Mouse (Mus musculus) gastrocnemius, adult 8-10 months (tissue): Measurements from ENCODE around the gene Pcbp4. TPM values are rescaled to one million over a fixed set of nuclear protein-coding genes. Genes with fewer than 3 reads are reported as not detected.

Experiments
- DNase-seq, 2 experiments: peaks; one replicate each; pipeline ENCODE4 v3.0.0; 2022; ENCODE audit warnings: low spot score in 2 of 2
- total RNA-seq, 4 experiments: library from RNA; stranded (reverse); gene quantifications; 2 replicates each; pipeline ENCODE4 v1.2.4; 2022

The Pcbp4 gene
- total RNA-seq, 4 experiments from 2014 or later: 49.9 to 70.6 (median 61.3) TPM

DNA sequence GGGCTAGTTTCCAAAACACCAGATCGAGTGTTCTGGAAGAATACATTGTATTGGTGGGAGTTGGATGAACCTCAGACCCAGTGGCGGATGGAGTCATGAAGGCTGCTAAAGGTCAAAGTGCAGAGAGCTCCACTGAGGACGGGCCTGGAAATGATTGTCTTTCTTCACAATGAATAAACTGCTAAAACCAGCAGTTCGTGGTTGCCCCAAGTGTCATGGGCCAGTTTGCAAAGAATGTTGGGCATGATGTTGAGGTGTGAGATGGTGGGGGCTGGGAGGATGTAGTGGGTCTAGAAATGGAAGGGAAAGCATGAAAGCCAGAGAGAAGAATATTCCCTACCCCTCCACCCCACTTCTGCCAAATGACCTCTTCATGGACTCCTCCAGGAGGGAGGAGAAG is 8.3 kb upstream of the Pcbp4 start:
- no peak for DNase-seq

DNA sequence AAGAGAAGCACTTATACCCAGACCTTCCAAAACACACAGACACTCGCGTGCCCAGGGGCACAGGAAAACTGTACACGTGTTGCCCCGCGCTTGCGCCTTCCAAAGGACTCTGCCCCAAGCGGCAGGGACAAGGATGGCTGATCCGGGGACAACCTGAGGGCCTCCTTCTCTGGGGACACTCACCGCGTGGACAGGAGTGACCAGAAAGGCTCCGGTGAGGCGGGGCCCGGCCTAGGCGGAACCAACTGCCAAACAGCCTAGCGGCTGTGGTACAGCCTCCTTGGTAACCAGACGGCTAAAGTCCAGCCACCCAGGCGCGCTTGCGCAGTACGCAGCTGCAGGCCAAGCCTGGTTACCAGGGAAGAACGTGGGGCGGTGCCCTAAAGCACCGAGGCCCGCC is 5.7 kb upstream of the Pcbp4 start, which contains the start of the genes Abhd14b and Abhd14a:
Gene Abhd14b, plus strand, starts transcription at position 112 of the 400 bp plus-strand sequence.
Gene Abhd14a, minus strand, starts transcription at position 331 of the 400 bp plus-strand sequence.
- peak; percentile 92 to 97 for DNase-seq

DNA sequence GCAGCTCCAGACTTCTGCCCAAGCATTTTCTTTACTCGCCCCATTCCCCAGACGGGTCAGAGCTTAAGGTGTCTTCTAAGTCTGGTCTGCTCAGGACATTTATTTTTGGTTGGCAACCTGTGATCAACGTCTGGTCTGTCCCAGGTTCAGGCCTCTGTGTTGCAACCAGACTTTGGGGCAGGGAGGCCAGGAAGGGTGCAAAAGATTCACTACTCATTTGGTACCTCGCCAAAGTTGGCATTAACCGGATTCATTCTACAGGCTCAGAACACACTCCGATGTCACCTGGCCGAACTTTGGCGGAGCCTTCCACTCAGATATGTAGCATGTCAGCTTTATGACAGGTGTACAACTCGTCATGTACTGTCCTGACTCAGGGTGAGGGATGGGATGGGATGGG is 5.1 kb upstream of the Pcbp4 start:
- no peak for DNase-seq

DNA sequence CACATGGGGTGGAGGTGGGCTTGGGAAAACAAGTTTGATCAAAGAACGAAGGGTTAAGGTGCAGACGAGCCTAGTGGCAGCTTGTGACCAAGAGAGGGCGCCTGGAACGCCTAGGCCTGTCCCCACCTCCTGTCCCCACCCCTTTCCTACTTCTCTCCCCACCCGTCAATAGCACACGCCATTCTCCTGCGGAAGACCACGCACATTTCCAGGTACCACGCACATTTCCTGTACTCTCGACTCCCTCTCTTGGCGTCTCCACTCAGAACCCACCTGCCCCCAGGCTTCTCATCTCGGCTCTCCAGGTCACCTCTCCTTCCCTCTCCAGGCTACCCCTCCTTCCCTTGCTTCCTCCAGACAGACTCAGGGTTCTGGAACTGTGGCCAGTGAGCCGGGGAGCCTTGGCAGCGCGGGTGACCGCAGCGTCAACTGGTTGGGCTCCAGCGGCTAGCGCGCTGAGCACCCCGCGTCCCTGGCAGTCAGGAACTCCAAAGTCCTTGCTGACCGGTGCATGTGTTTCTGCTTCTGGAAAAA is 4.5 kb upstream of the Pcbp4 start:
- peak; percentile 85 for DNase-seq

DNA sequence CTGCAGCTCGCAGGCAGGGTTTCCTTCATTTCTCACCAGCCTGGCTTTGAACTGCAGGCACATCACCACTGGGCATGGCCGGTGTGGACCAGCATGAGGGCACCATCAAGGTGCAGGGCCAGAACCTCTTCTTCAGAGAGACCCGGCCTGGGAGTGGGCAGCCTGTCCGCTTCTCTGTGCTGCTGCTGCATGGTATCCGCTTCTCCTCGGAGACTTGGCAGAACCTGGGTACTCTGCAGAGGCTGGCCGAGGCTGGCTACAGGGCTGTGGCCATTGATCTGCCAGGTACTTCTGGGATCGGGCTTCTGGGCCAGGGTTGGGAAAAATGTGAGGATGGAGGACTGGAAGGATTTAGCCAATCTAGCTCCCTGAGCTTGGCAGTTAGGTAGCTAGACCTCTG is 3.1 kb upstream of the Pcbp4 start:
- DNase-seq: no peak

DNA sequence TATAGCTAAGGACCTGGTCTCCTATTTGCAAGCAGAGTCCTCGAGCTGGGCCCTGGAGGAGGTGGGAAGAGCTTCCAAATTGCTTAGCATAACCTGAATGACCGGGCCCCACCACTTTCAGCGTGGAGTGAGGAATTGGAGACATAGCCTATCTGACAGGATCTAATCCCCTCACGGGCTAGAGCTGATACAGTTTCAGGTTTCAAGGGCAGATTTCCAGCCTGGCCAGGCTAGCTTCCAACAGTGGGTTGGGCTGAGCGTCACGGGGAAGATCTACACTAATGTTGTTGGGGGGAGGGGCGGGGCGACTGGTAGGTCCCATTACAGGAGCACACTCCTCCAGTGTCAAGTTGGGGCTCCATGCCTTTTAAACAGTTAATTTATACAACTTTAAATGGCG is 2.4 kb upstream of the Pcbp4 start:
- DNase-seq: peak in 1 of 2 experiments; percentile 66

DNA sequence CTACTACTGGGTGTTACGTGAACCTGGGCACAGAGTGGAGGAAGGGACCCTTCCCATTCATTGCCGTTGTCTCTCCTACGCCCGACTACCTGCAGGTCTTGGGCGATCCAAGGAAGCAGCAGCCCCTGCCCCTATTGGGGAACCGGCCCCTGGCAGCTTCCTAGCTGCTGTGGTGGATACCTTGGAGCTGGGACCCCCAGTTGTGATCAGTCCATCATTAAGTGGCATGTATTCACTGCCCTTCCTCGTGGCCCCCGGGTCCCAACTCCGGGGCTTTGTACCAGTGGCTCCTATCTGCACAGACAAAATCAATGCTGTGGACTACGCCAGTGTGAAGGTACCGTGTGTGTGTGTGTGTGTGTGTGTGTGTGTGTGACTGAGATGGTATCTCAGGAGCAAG is 1.8 kb upstream of the Pcbp4 start:
- DNase-seq: no peak

DNA sequence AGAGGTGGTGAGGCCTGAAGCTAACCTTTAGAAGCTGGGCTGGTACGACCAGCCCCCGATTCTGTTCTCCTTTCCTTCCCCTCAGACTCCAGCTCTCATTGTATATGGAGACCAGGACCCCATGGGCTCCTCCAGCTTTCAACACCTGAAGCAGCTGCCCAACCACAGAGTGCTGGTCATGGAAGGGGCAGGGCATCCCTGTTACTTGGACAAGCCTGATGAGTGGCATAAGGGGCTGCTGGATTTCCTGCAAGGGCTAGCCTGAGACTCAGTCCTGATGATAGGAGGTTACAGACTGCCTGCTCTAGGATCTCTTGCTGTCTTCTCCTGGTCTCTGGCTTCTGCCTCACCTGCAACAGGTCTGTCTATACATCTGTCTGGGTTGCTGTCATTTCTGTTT is 1.2 kb upstream of the Pcbp4 start:
- DNase-seq: no peak

DNA sequence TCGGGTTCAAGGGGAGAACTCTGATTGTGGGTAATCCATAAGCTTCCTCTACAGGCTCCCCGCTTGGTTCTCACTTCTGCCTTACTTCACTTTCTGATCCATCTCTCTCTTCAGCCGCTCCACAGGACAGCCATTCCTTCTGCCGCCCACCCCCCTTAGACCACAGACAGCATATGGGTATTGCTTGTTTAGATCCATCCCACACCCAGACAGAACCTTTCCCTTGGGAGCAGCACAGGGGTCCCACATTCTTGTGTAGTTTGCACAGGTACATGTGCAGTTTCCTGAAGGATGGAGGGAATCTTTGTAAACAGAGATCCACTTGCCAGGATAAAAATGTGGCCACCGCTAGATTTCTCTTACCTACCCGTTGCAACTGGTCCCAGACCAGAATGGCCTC is 740 bp upstream of the Pcbp4 start:
- DNase-seq: no peak

DNA sequence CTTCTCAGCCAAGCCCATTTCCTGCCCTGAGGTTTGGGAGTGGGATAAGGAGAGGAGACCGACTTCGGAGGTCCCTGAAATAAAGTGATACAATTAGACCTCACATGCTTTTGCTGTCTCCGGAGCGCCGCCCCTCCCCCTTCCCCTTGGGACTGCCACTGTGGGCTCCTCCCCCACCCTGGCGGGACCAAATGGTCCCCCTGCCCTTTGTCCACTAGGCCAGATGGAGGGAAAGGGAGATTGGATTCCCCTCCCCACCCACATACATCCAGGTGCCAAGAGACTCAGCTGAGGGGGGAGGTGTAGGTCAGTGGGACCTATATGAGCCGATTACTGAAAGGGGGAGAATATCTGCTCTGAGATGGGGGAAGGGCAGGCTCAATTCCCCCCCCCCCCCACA is 270 bp upstream of the Pcbp4 start:
- DNase-seq: no peak

DNA sequence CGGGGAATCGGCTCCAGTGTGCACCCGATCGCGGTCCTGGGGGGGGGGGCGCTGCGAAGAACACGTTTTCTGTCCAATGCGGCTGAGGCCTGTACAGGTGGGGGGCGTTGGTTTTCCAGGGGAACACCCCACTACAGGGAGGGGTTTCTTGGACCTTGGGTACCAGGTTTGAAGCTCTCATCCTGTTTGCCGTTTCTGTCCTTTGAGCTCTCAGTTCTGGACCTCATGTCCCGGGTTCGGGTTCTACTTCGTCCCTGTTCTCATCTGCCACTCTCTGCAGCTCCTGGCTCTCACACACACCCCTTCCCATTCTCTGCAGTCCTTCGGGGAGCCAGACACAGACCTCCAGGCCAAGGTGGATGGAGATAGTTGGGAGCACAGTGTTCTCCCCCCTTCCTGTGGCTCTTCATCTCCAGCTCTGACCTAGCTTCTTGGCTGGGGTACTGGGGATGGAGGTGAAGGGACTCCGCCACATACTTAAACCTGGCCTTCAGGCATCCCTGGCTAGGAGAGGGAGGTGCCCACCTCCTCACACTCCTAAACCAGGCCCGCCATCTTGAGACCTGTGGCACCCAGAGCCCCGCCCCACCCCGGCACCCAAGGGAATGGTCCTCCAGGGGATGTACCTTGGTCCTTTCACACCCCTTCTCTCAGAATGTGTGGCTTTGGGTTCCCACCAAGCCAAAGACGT is 1.1 kb downstream of the Pcbp4 start:
- no peak for DNase-seq

DNA sequence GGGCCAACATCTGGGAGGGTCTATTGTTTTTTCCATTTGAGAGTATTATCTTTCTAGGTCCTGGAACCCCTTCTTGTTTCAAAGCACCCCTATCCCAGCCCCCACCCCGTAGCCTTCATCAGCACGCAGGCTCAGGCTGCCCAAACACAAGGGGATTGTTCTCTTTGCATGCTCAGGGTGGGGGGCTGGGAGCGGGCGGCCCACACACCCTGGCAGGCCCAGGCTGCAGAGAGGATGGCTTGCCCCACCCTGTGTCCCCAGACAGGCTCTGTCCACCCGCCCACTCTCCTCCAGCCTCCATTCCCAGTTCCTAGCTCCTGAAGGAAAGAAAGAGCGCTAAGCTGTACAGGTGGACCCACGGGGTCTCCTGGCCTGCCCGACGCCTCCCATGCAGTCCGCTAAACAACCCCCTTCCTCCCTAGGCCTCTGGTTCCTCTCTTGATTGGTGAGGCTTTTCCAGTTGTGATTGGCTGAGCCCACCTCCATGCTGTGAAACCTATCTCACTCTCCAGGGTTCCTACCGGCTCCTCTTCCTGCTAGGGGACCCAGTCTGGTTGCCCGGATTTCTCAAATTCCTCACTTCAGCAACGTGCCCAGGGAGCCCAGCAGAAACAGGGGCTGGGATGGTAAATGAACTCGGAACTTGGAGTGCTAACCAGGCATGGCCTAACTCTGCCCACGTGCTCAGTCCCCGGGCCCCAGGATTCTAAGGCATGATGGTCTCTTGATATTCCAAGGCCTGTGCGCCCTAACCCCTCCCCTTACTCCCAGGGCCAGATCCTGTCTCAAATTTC is 2.0 kb downstream of the Pcbp4 start:
- DNase-seq: no peak

DNA sequence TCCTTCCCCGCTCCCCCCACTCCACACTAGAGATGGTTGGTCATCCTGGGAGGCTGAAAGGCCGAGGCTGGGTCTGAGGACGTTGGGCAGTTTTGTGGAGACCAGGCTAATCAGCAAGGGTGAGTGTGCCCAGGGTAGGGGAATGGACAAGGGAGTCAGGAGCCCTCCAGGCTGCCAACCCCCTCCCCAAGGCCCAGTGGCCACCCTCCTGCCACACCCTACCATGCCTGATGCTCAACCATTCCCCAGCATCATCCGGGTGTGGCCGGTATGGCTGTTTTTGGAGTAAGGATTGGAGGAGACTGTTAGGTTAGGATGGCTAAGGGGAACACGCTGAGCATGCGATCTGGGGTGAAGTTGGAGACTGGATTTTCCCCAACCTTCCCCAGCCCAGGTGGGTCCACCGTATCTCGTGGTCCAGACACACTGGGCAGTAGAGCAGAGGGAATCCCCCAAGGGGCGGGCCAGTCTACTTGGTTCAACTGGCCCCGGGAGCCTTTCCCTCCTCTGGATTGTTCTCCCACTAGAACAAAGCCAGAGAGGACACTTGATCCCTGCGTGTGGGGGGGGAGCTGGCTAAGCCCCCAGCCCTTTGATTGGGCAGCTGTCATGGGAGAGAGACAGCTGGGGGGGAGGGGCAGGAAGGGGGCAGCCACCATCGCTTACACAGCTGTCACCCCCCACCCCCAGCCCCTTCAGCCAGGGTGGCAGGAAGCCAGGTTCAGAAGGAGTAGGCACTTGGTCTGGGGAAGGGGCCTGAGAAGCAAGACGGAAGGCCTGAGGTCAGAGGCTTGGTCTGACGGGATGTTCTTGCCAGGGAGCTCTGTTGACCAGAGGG is 3.5 kb downstream of the Pcbp4 start:
- DNase-seq: no peak

DNA sequence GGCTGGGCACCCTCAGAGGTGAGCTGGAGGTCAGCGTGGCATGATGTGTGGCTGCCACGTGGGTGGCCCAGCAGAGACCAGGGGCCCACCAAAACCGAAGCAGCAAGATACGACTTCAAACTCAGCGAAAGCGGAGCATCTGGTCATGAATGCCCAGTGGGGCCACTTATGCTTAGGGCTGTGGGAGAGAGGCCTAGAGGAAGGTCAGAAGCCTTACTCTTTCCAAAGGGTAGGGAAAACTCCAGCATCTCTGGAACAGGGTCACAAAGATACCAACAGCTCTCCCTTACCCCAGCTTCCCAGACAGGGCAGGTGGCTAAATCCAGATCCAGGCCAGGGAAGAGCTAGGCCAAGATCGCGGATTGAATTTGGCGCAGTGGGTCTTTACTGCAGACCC is 4.1 kb downstream of the Pcbp4 start:
- no peak for DNase-seq

DNA sequence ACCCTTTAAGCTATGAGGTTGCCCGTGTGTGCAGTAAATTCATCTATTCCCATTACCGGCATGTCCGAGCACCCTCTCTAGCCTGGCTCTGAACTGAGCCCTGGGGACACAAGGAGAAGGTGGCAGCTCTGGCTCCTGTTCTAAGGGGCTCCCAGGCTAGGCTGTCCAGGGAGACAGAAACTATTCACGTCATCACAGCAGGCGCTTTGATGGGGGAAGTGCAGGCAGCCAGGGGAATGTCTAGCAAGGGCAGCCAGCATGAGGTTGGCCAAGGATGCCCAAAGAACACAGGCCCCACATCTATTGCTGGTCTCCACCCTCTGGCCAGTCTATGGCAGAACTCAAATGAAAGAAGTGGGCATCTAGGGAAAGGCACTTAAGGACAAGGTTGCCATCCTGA is 4.8 kb downstream of the Pcbp4 start:
- no peak for DNase-seq

DNA sequence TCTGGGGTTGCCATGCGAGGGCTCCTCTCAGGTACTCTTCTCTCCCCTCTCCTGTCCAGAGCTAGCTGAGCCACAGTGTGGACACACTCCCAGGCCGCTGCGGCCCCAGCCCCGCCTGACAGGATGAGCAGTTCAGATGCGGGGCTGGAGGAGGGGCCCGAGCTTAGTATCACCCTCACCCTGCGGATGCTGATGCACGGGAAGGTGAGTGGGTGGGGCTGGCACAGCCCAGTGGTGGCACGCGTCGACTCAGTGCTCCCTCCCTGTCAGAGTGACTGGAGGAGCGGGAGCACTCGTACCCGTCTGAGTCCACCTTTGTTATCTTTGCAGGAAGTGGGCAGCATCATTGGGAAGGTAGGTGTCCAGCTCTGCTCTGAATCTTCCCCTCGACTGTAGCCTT is 6.9 kb downstream of the Pcbp4 start:
- DNase-seq: no peak

DNA sequence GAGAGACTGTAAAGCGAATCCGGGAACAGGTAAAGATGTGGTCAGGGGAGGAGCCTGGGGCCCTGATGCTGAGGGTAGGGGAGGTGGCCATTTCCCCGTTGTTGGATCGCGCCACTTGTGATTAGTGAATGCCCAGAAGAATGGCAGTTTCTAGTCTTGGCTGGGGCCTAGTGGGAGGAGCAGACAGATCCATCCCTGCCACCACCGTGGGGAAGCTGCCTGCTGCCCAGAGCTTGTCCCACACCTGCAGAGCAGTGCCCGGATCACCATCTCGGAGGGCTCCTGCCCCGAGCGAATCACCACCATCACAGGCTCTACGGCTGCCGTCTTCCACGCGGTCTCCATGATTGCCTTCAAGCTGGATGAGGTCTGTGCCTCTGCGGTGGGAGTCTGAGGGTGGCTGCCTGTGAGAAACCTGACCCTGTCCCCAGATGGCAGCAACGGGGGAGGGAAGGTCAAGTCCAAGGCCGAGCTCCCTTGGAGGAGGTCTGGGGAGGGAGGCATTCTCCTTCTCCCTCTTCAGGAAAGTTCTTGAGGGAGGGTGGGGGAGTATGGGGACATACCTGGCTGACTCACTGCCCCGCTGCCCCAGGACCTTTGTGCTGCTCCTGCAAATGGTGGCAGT is 7.4 kb downstream of the Pcbp4 start:
- DNase-seq: no peak

DNA sequence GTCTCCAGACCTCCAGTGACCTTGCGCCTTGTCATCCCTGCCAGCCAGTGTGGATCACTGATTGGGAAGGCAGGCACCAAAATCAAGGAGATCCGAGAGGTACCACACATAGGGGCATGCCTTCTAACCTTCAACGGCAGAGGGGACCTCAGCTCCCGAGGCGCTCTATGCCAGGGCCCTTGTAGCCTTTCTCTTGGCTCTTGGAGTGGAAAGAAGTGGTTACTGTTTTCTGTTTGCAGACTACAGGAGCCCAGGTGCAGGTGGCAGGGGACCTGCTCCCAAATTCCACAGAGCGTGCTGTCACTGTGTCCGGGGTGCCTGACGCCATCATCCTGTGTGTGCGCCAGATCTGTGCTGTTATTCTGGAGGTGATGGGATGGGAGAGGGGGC is 7.9 kb downstream of the Pcbp4 start:
- DNase-seq: no peak

DNA sequence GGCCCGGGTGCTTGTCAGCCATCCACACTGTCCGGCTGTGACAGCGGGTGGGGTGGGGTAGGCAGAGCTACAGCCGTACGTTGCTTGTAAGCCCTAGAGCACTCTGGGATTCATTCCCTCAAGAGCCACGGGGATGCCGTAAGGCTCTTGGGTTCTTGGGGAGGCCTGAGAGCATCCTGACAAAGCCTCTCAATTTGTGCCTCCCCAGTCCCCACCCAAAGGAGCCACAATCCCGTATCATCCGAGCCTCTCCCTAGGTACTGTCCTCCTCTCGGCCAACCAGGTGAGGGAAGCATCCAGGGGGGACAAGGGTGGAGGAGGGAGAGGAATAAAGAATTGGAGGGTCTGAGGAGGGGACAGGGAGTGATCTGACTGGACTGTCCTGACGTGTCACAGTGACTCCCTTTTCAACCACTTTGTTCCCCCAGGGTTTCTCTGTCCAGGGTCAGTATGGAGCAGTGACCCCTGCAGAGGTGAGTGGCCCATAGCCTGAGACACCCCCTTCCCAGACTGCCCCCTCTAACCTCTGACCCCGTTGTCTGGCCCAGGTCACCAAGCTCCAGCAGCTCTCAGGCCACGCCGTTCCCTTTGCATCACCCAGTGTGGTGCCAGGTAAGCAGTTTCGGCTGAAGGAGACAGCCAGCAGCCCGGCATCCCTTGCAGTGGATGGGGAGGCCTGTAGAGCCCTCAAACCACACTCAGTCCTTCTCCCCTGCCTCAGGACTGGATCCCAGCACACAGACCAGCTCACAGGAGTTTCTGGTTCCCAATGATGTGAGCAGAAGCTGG is 8.7 kb downstream of the Pcbp4 start:
- no peak for DNase-seq

DNA sequence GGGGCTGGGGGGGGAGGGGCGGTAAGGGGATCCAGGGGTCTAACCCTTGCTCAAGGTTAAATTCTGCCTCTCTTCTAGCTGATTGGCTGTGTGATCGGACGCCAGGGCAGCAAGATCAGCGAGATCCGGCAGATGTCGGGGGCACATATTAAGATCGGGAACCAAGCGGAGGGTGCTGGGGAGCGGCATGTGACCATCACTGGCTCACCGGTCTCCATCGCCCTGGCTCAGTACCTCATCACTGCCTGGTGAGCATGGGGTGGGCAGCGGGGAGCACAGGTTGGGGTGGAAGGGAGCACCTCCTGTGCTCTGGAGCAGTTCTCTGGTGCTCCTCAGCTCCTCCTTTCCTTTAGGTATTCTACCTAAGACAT is 9.3 kb downstream of the Pcbp4 start:
- no peak for DNase-seq
